Mouse (Mus musculus): ENCODE results near the gene Smarcb1.

DNA sequence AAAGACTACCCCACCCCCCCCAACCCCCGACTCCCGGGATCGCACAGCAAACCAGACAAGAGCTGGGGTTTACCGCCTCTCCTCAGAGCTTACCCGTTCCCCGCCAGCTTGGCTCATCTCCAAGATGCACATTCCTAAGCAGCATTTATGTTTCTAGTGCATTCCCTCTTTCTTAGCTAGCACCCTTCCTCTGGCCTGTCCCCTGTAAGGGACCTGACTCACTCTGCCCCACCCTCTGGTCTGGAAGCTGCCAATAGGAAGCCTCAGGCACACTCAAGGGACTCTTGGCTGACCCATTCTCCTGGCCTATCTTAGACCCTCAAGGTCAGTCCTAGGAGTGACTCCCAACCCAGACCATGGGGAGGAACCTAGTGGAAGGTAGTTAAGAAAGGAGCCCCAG, 8.9 kb upstream of the Smarcb1 start:
- TF ChIP-seq CTCF (IDR thresholded peaks at IDR 0.05; ENCODE audit: borderline replicate concordance, extremely low read depth, insufficient read depth, insufficient read length): no peak
- TF ChIP-seq POLR2A (IDR thresholded peaks at IDR 0.05; ENCODE audit: borderline replicate concordance, extremely low read depth, insufficient read depth, insufficient read length, poor library complexity, severe bottlenecking): no peak

Measured in brain, embryonic 14.5 days (tissue).